In the genomic region with DNA sequence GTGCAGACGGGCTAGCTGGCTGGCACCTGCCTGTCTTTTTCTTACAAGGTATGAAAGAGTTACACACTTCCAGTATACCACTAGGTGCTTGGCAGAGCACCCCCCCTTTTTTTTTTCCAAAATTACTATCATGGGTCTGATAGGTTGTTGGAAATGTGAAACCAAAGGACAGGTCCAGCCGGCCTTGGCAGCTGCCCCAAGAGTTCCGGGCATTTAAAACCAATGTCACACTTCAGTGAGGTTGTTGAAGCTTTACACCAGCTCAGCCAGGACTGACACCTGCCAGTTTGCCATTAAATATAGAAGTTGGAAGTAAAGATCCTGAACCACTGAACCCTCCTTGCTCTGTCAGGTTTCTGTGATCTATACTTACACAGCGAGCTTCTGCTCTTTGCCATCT, we compare ENCODE assay signal across 10 mouse cellular contexts. TPM values are rescaled to one million over a fixed set of nuclear protein-coding genes. Genes with fewer than 3 reads are reported as not detected.
DNase-seq lines count a peak whose midpoint lies in the region; TF ChIP-seq lines count a peak whose summit lies in the region.
"Had no signal": no experiment of that assay in that cellular context is flagged by ENCODE, and none has a peak within 500 bp of the region (broad histone marks: within the 10 kb centered on the region; RNA-seq: fewer than 3 reads in every experiment).

No protein-coding gene starts in this region.

- WGBS in thymus, adult 2 months: 70% methylated on average over 4 of the region's 4 CpGs

- H3K36me3 ChIP-seq in thymus, adult 2 months (ENCODE audit: control insufficient read depth, insufficient read depth, low read length): no peaks in the 10 kb centered on the region; the same call in 1 of the 2 replicates
- H3K36me3 ChIP-seq: limb, embryonic 15.5 days; stomach, embryonic 15.5 days had no signal

- no peak for TF ChIP-seq CTCF in thymus, adult 2 months (IDR thresholded peaks at IDR 0.05; ENCODE audit: borderline replicate concordance, control insufficient read depth, extremely low read depth, insufficient read depth, low read length, poor library complexity)

- no peaks in the 10 kb centered on the region for H3K27me3 ChIP-seq in thymus, adult 2 months (ENCODE audit: control insufficient read depth, insufficient read depth, low read length)
- H3K27me3 ChIP-seq: limb, embryonic 15.5 days; stomach, embryonic 15.5 days had no signal

- H3K4me1 ChIP-seq in thymus, adult 2 months (replicated peaks; ENCODE audit: control insufficient read depth, insufficient read depth, low read length): peaks cover 34% of the 10 kb centered on the region

- TF ChIP-seq POLR2A in thymus, adult 2 months (IDR thresholded peaks at IDR 0.05; ENCODE audit: control insufficient read depth, extremely low read depth, insufficient read depth, low read length, poor library complexity): no peak

- no peak for DNase-seq in thymus, adult 2 months
- no peak for DNase-seq in thymus, postnatal 36 days
- peak; percentile 65 for DNase-seq in heart, postnatal 4 days
- DNase-seq in kidney, postnatal 14 days: peak; percentile 62
- no peak for DNase-seq in testis, postnatal 10 days (ENCODE audit: low spot score)
- no peak for DNase-seq in frontal cortex, postnatal 14 days (ENCODE audit: low spot score in 2 of 2)
- DNase-seq in layer of hippocampus, adult 11-12 months (ENCODE audit: low spot score): no peak
- DNase-seq in layer of hippocampus, adult 18-20 months (ENCODE audit: low spot score in 2 of 2): no peak

- peak overlapping the region; percentile 41; the same call in 1 of the 2 replicates for H3K27ac ChIP-seq in thymus, adult 2 months (ENCODE audit: control insufficient read depth, insufficient read depth, low read length)
- H3K27ac ChIP-seq: limb, embryonic 15.5 days; stomach, embryonic 15.5 days had no signal

- H3K4me3 ChIP-seq in thymus, adult 2 months (ENCODE audit: control insufficient read depth, insufficient read depth, low read length): no peak overlapping the region
- H3K4me3 ChIP-seq: limb, embryonic 15.5 days; stomach, embryonic 15.5 days had no signal

RNA-seq across cellular contexts. Expression of gene Tubb2b, which starts 4.6 kb away (rescaled TPM):
- 217 and 264 TPM in 2 replicates for polyA plus RNA-seq in thymus, adult 2 months (2012; rRNA removed)
- 100 to 1,000 TPM; 100 to 106 TPM for total RNA-seq in heart, postnatal 4 days (2021)
- total RNA-seq in layer of hippocampus, adult 18-20 months (2021): 100 to 1,000 TPM; 192 to 215 TPM

RNA-seq across cellular contexts. Expression of gene Psmg4, which starts 37.1 kb away (rescaled TPM):
- polyA plus RNA-seq in thymus, adult 2 months (2012; rRNA removed): 257 and 275 TPM in 2 replicates
- total RNA-seq in heart, postnatal 4 days (2021): 10 to 100 TPM; 41.1 to 41.3 TPM
- 10 to 100 TPM; 24.9 to 29.2 TPM for total RNA-seq in layer of hippocampus, adult 18-20 months (2021)

RNA-seq across cellular contexts. Expression of gene Tubb2a, which starts 47.9 kb away (rescaled TPM):
- 469 and 567 TPM in 2 replicates for polyA plus RNA-seq in thymus, adult 2 months (2012; rRNA removed)
- 100 to 1,000 TPM; 168 to 177 TPM for total RNA-seq in heart, postnatal 4 days (2021)
- 100 to 1,000 TPM; 919 to 955 TPM for total RNA-seq in layer of hippocampus, adult 18-20 months (2021)

Comparison
In these comparisons a context has a peak if more than half of its experiments do, and no peak if none do; other contexts are left out.
1. DNase-seq: peak in heart, postnatal 4 days (single experiment) and kidney, postnatal 14 days (single experiment); none in thymus, adult 2 months (single experiment), thymus, postnatal 36 days (0 of 2), testis, postnatal 10 days (single experiment), frontal cortex, postnatal 14 days (0 of 2), layer of hippocampus, adult 11-12 months (single experiment) and layer of hippocampus, adult 18-20 months (0 of 2).
2. RNA of gene Tubb2a, which starts 47.9 kb away (total RNA-seq): 919 to 955 TPM in layer of hippocampus, adult 18-20 months; 168 to 177 TPM in heart, postnatal 4 days; every median in the first group is over 4 times any median in the second.